Mouse (Mus musculus) MEL (cell line): ENCODE results near the gene Srsf3. TPM values are rescaled to one million over a fixed set of nuclear protein-coding genes. Genes with fewer than 3 reads are reported as not detected.

Experiments
- DNase-seq: peaks from one replicate; pipeline ENCODE4 v3.0.0; 2011; ENCODE audit warnings: low read depth, low spot score
- H3K27ac ChIP-seq: 2 replicates; pipeline ENCODE4 v1.5.1; 2012; ENCODE audit warnings: low read depth, mild to moderate bottlenecking, control low read depth, low read length, moderate library complexity; ENCODE audit not compliant: control insufficient read depth
- H3K27me3 ChIP-seq, 2 experiments: fragments of 150-350 bp in 1 of 2; sonication (generic) in 1 of 2; 2 replicates each; pipeline ENCODE4 v1.6.1; 2012; ENCODE audit warnings: low read length in 2 of 2, mild to moderate bottlenecking in 2 of 2, improper control_type of control experiment in 1 of 2, moderate library complexity in 1 of 2; ENCODE audit not compliant: insufficient read depth in 2 of 2, control insufficient read depth in 1 of 2
- H3K36me3 ChIP-seq, 2 experiments: 2 replicates each; pipeline ENCODE4 v1.6.1; 2012 to 2014; ENCODE audit warnings: low read length in 2 of 2, improper control_type of control experiment in 1 of 2, inconsistent platforms in 1 of 2, mild to moderate bottlenecking in 1 of 2; ENCODE audit not compliant: insufficient read depth in 2 of 2, control insufficient read depth in 1 of 2
- H3K4me1 ChIP-seq, 2 experiments: fragments of 150-350 bp in 1 of 2; sonication (generic) in 1 of 2; 2 replicates each; pipeline ENCODE4 v1.6.1; 2012; ENCODE audit warnings: low read length in 2 of 2, improper control_type of control experiment in 1 of 2, mild to moderate bottlenecking in 1 of 2; ENCODE audit not compliant: insufficient read depth in 2 of 2, control insufficient read depth in 1 of 2
- H3K4me3 ChIP-seq, 2 experiments: fragments of 150-350 bp in 1 of 2; sonication (generic) in 1 of 2; 2 replicates each; pipeline ENCODE4 v1.5.1; 2012; ENCODE audit warnings: low read depth in 2 of 2, low read length in 2 of 2, mild to moderate bottlenecking in 2 of 2, moderate library complexity in 2 of 2, control low read depth in 1 of 2, improper control_type of control experiment in 1 of 2; ENCODE audit not compliant: control insufficient read depth in 1 of 2, insufficient read depth in 1 of 2
- H3K79me2 ChIP-seq: 2 replicates; pipeline ENCODE4 v1.6.1; 2012; ENCODE audit warnings: mild to moderate bottlenecking, low read length, moderate library complexity; ENCODE audit not compliant: control insufficient read depth, poor library complexity, insufficient read depth
- H3K9ac ChIP-seq: 2 replicates; pipeline ENCODE4 v1.6.1; 2012; ENCODE audit warnings: low read depth, mild to moderate bottlenecking, control low read depth, low read length, moderate library complexity; ENCODE audit not compliant: control insufficient read depth, poor library complexity, severe bottlenecking
- H3K9me3 ChIP-seq: fragments of 150-350 bp; sonication (generic); replicated peaks from 2 replicates; pipeline ENCODE4 v1.6.1; 2012; ENCODE audit warnings: mild to moderate bottlenecking, low read length, improper control_type of control experiment, moderate library complexity; ENCODE audit not compliant: insufficient read depth
- CHD2 ChIP-seq: IDR thresholded peaks from 2 replicates; pipeline ENCODE4 v1.6.1; 2011; ENCODE audit warnings: low read length, improper control_type of control experiment
- CTCF ChIP-seq, 3 experiments: IDR thresholded peaks in 2 of 3; conservative IDR thresholded peaks in 1 of 3; 2 replicates each; pipeline ENCODE4 v1.5.1; 2011 to 2012; ENCODE audit warnings: low read length in 3 of 3, low read depth in 2 of 3, mild to moderate bottlenecking in 2 of 3, improper control_type of control experiment in 1 of 3, inconsistent platforms in 1 of 3, mixed read lengths in 1 of 3, moderate library complexity in 1 of 3; ENCODE audit not compliant: control insufficient read depth in 1 of 3, insufficient read depth in 1 of 3, poor library complexity in 1 of 3, severe bottlenecking in 1 of 3
- ELF1 ChIP-seq: IDR thresholded peaks from 2 replicates; pipeline ENCODE4 v1.6.1; 2014; ENCODE audit warnings: low read depth, mild to moderate bottlenecking, inconsistent platforms, low read length, improper control_type of control experiment, moderate library complexity
- GABPA ChIP-seq: IDR thresholded peaks from 2 replicates; pipeline ENCODE4 v1.6.1; 2012; ENCODE audit warnings: low read depth, mild to moderate bottlenecking, inconsistent platforms, low read length, improper control_type of control experiment, moderate library complexity
- GATA1 ChIP-seq: IDR thresholded peaks from 2 replicates; pipeline ENCODE4 v1.6.1; 2011; ENCODE audit warnings: low read depth, low read length, improper control_type of control experiment
- KAT2A ChIP-seq: conservative IDR thresholded peaks from 2 replicates; pipeline ENCODE4 v1.6.1; 2012; ENCODE audit warnings: low read depth, low read length, improper control_type of control experiment, inconsistent platforms
- MEF2A ChIP-seq: IDR thresholded peaks from 2 replicates; pipeline ENCODE4 v1.6.1; 2014; ENCODE audit warnings: low read depth, mild to moderate bottlenecking, inconsistent platforms, low read length, improper control_type of control experiment; ENCODE audit not compliant: poor library complexity, insufficient replicate concordance, severe bottlenecking; ENCODE audit errors: extremely low read depth
- NELFE ChIP-seq: IDR thresholded peaks from 2 replicates; pipeline ENCODE4 v1.6.1; 2011; ENCODE audit warnings: low read depth, low read length, improper control_type of control experiment
- NRF1 ChIP-seq: IDR thresholded peaks from 2 replicates; pipeline ENCODE4 v1.6.1; 2014; ENCODE audit warnings: low read depth, mild to moderate bottlenecking, inconsistent platforms, low read length, improper control_type of control experiment, moderate library complexity; ENCODE audit not compliant: poor library complexity, insufficient read depth, severe bottlenecking
- POLR2AphosphoS2 ChIP-seq: IDR thresholded peaks from 2 replicates; pipeline ENCODE4 v1.6.1; 2011; ENCODE audit warnings: low read length, improper control_type of control experiment
- RAD21 ChIP-seq: IDR thresholded peaks from 2 replicates; pipeline ENCODE4 v1.6.1; 2011; ENCODE audit warnings: mild to moderate bottlenecking, low read depth, low read length, improper control_type of control experiment
- RCOR1 ChIP-seq: IDR thresholded peaks from 2 replicates; pipeline ENCODE4 v1.6.1; 2012; ENCODE audit warnings: low read depth, mild to moderate bottlenecking, inconsistent platforms, low read length, improper control_type of control experiment
- TBP ChIP-seq: IDR thresholded peaks from 2 replicates; pipeline ENCODE4 v1.8.0; 2011; ENCODE audit warnings: low read depth, low read length, improper control_type of control experiment
- TCF12 ChIP-seq: IDR thresholded peaks from 2 replicates; pipeline ENCODE4 v1.6.1; 2014; ENCODE audit warnings: low read depth, mild to moderate bottlenecking, inconsistent platforms, low read length, improper control_type of control experiment, moderate library complexity
- UBTF ChIP-seq: IDR thresholded peaks from 2 replicates; pipeline ENCODE4 v1.6.1; 2012; ENCODE audit warnings: low read depth, mild to moderate bottlenecking, inconsistent platforms, low read length, improper control_type of control experiment, moderate library complexity, borderline replicate concordance; ENCODE audit not compliant: insufficient read depth
- USF1 ChIP-seq: IDR thresholded peaks from 2 replicates; pipeline ENCODE4 v1.6.1; 2014; ENCODE audit warnings: low read depth, mild to moderate bottlenecking, inconsistent platforms, low read length, improper control_type of control experiment, moderate library complexity
- USF2 ChIP-seq, 2 experiments: IDR thresholded peaks; 2 replicates each; pipeline ENCODE4 v1.6.1; 2011 to 2012; ENCODE audit warnings: improper control_type of control experiment in 2 of 2, low read length in 2 of 2, borderline replicate concordance in 1 of 2, inconsistent platforms in 1 of 2, low read depth in 1 of 2, mild to moderate bottlenecking in 1 of 2; ENCODE audit not compliant: insufficient read depth in 1 of 2
- ZC3H11A ChIP-seq: IDR thresholded peaks from 2 replicates; pipeline ENCODE4 v1.6.1; 2012; ENCODE audit warnings: low read depth, mild to moderate bottlenecking, inconsistent platforms, low read length, improper control_type of control experiment
- ZKSCAN1 ChIP-seq: IDR thresholded peaks from 2 replicates; pipeline ENCODE4 v1.6.1; 2012; ENCODE audit warnings: low read depth, mild to moderate bottlenecking, inconsistent platforms, low read length, improper control_type of control experiment, moderate library complexity
- polyA plus RNA-seq, 2 experiments: library from polyadenylated mRNA; stranded (reverse) in 1 of 2; unstranded in 1 of 2; fragments of >175 nt in 1 of 2; fragments of >200 nt in 1 of 2; gene quantifications; 2 replicates each; pipeline versions ENCODE4 v1.2.1 to v1.2.4; 2012; ENCODE audit warnings: low replicate concordance in 2 of 2, low read depth in 1 of 2; ENCODE audit not compliant: insufficient read length in 2 of 2, insufficient read depth in 1 of 2, missing spikeins in 1 of 2
- total RNA-seq: library from RNA; depleted of rRNA; stranded (reverse); fragments of 300-350 nt; gene quantifications from 2 replicates; pipeline ENCODE4 v1.2.3, GENCODE M21; 2012

Gene Srsf3
- total and polyA plus RNA-seq, 3 experiments = 326 to 556 (median 367) TPM

DNA sequence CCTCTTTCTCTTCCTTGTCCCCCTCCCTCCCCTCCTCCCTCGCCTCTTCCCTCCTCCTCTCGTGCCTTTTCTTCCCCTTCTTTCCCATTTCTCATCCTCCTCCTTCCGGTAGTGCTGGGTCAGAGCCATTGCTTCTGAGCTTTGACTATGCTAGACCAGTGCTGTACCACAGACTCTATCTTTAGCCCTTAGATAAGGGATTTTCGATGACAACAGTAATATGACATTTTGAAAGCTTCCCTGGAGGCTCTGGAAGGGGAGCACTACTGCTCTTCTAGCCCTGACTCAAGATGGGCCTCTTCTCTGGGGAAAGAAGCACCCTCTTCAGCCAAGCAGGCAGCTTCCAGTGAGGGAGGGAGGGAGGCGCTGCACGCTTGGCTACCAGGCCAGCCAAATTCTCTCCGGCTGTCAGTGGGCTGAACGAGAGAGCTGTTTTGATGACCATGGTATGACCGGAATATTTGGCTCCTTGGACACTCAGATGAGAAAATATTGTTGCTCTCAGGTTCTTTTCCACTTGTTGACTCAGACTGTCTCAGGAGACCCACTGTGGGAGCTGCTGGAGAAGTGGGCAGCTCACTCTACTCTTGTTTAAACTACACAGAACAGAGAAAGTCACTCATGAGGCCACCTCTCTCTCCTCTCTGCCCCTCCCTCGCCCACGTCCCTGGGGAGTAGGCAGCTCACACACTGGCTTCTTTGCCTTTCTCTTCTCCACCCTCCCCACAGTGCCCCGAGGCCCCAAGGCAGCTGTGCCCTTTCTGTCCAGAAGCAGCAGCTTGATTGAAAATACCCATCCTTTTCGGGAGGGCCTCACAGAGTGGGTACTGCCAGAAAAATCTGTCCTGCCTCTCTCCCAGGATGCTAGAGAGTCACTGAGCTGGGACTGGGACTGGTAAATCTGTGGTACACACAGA, 29.9 kb downstream of the Srsf3 start:
- Histone ChIP-seq H3K9ac (no peak overlapping the region), H3K9me3 (no peaks in the 10 kb centered on the region), H3K79me2 (no peaks in the 10 kb centered on the region), H3K27me3 (no peaks in the 10 kb centered on the region), H3K27ac (no peak overlapping the region), H3K4me3 (no peak overlapping the region), H3K36me3 (0 out of 4 replicates have a peak, but pooled peaks cover 0 to 6% of the 10 kb centered on the region in 2 experiments)
- peak; percentile 11 for DNase-seq
- TF ChIP-seq GATA1 (peak; percentile 34; the same call in 1 of the 2 replicates), RCOR1 (no peak), MEF2A (0 out of 2 replicates have a peak, but pooled peaks have one; percentile 18), ELF1 (0 out of 2 replicates have a peak, but pooled peaks have one; percentile 5), USF1 (no peak)
- TF ChIP-seq, all 39 proteins: peak for 3
- H3K4me1 ChIP-seq = peaks cover 0 to 10% of the 10 kb centered on the region in 2 experiments; a peak in 2 of 4 replicates

DNA sequence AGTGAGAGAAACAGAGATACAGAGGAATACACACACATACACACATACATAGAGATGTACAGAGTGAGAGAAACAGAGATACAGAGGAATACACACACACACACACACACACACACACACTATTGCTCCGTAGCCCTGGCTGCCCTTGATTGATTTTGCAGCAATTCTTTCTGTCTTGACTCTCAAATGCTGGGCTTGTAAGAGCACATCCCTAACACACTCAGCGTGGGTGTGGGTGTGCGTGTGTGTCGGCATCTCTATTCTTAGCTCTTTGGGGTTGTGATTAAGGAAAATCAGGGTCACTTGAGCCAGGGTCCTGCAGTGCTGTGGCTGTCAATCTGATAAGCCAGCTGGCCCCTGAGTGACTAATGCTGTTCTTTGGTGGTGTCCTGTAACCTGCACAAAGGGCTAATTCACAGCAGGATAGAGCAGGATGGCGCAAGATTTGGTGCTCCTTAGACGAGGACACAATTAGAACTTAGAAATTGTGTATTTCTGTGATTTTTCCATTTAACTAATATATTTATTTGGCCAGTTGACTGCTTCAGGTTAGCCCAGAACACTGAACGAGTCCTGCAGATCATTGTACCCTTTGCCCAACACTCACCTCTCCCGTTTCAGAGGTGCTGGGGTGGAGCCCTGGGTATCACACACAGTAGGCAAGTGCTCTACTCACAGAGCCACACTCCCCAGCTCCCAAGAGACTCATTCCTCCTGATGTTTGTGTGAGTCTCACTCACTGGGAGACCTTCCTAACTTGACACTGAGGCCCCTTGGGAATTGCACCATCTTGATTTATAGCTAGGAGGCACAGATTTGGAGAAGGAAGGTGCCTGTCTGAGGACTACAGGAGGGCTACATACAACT, 30.9 kb downstream of the Srsf3 start:
- Histone ChIP-seq H3K4me1 (peaks cover 3 to 16% of the 10 kb centered on the region in 2 experiments; a peak in 3 of 4 replicates), H3K36me3 (peaks cover 0 to 10% of the 10 kb centered on the region in 2 experiments; a peak in 2 of 4 replicates), H3K79me2 (no peaks in the 10 kb centered on the region), H3K9ac (no peak overlapping the region), H3K9me3 (no peaks in the 10 kb centered on the region), H3K4me3 (no peak overlapping the region), H3K27ac (no peak overlapping the region), H3K27me3 (no peaks in the 10 kb centered on the region)
- no peak for DNase-seq
- TF ChIP-seq TCF12 (no peak), RCOR1 (no peak), RAD21 (no peak), ZC3H11A (no peak), CHD2 (no peak), CTCF (IDR thresholded peaks at IDR 0.05 in 2 of 3, conservative IDR thresholded peaks at IDR 0.05 in 1 of 3; ENCODE audit: control insufficient read depth in 1 of 3, insufficient read depth in 1 of 3, low read depth in 2 of 3, low read length in 3 of 3, poor library complexity in 1 of 3, severe bottlenecking in 1 of 3) (no peak)

DNA sequence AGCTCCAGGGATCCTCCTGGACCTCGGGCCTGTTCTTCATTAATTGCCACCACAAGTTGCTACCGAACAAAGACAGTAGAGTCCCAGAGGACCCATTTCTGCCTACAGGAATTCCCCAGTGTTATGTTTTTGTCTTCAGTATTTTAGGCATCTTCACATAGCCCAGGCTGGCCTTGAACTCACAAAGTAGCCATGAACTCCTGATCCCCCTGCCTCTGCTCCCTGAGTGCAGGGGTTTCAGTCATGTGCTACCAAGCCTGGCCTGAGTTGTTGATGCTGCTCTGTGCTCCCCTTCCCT, 31.5 kb downstream of the Srsf3 start:
- Histone ChIP-seq H3K27ac (no peak overlapping the region), H3K9ac (no peak overlapping the region), H3K36me3 (peaks cover 0 to 11% of the 10 kb centered on the region in 2 experiments; a peak in 2 of 4 replicates), H3K79me2 (no peaks in the 10 kb centered on the region), H3K27me3 (no peaks in the 10 kb centered on the region), H3K4me3 (no peak overlapping the region), H3K9me3 (no peaks in the 10 kb centered on the region), H3K4me1 (peaks cover 3 to 21% of the 10 kb centered on the region in 2 experiments; a peak in 3 of 4 replicates)
- DNase-seq = no peak
- no peak for TF ChIP-seq NELFE
- no peak for TF ChIP-seq ELF1
- TF ChIP-seq USF2 (IDR thresholded peaks at IDR 0.05; ENCODE audit: borderline replicate concordance in 1 of 2, insufficient read depth in 1 of 2, low read depth in 1 of 2, low read length in 2 of 2) = no peak
- TF ChIP-seq TBP = no peak
- TF ChIP-seq KAT2A = no peak
- no peak for TF ChIP-seq USF1
- no peak for TF ChIP-seq MEF2A
- no peak for TF ChIP-seq POLR2AphosphoS2
- no peak for TF ChIP-seq CTCF (IDR thresholded peaks at IDR 0.05 in 2 of 3, conservative IDR thresholded peaks at IDR 0.05 in 1 of 3; ENCODE audit: control insufficient read depth in 1 of 3, insufficient read depth in 1 of 3, low read depth in 2 of 3, low read length in 3 of 3, poor library complexity in 1 of 3, severe bottlenecking in 1 of 3)
- no peak for TF ChIP-seq UBTF
- no peak for TF ChIP-seq NRF1
- no peak for TF ChIP-seq GABPA
- no peak for TF ChIP-seq ZKSCAN1
